Mouse (Mus musculus): ENCODE measurements at regions not wholly inside any gene's neighbourhood (a gene's known extent, or its start where the extent isn't known, plus 50 kb on each side); places are given as distances from the start of the nearest gene placed in this dataset.

- no peak for TF ChIP-seq EP300 (IDR thresholded peaks at IDR 0.05; ENCODE audit: low read depth)
- no peak for TF ChIP-seq CTCF (IDR thresholded peaks at IDR 0.05; ENCODE audit: low read depth)
These were observed 92.0 kb upstream of the Cblb start for GRCm38 (mm10) chr16:51939061-51939460.
